Mouse (Mus musculus) kidney, adult 8-10 months (tissue): Measurements from ENCODE around the gene Bglap.
"Not testable (repeated sequence)": the region's sequence is repeated elsewhere in the genome, so short reads cannot be mapped to it uniquely, and the experiment has no call there.

Source experiments
- DNase-seq, 2 experiments: peaks; one replicate each; pipeline ENCODE4 v3.0.0; 2022

Gene Bglap

GRCm38 (mm10) chr3:88393776-88394375 is 9.6 kb upstream of the Bglap start:
- no peak for DNase-seq

GRCm38 (mm10) chr3:88382383-88382782 is 1.9 kb downstream of the Bglap start:
- not testable (repeated sequence) for DNase-seq

GRCm38 (mm10) chr3:88381389-88382315 is 2.6 kb downstream of the Bglap start:
- not testable (repeated sequence) for DNase-seq

GRCm38 (mm10) chr3:88378599-88378998 is 5.7 kb downstream of the Bglap start, which contains the start of gene Bglap2:
TSS of gene Bglap2 (minus strand) at chr3:88378699.
- DNase-seq = not testable (repeated sequence)

- not testable (repeated sequence) for DNase-seq
Measured at GRCm38 (mm10) chr3:88376644-88377043, 7.6 kb downstream of the Bglap start.

GRCm38 (mm10) chr3:88375750-88376626 is 8.3 kb downstream of the Bglap start:
- peak in 1 of 2 experiments; percentile 23 for DNase-seq

GRCm38 (mm10) chr3:88372643-88373042 is 11.6 kb downstream of the Bglap start, which contains the start of gene Bglap3:
TSS of gene Bglap3 (minus strand) at chr3:88372743.
- not testable (repeated sequence) for DNase-seq

DNA sequence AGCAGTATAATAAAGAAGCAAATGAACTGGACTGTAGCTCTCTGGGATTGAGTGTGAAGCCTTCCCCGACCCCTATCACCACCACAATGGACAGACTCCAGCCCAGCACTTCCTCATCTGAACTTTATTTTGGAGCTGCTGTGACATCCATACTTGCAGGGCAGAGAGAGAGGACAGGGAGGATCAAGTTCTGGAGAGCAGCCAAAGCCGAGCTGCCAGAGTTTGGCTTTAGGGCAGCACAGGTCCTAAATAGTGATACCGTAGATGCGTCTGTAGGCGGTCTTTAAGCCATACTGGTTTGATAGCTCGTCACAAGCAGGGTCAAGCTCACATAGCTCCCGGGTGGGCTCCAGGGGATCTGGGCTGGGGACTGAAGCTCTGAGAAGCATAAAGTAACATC is 15.8 kb downstream of the Bglap start:
- DNase-seq = not testable (repeated sequence)

DNA sequence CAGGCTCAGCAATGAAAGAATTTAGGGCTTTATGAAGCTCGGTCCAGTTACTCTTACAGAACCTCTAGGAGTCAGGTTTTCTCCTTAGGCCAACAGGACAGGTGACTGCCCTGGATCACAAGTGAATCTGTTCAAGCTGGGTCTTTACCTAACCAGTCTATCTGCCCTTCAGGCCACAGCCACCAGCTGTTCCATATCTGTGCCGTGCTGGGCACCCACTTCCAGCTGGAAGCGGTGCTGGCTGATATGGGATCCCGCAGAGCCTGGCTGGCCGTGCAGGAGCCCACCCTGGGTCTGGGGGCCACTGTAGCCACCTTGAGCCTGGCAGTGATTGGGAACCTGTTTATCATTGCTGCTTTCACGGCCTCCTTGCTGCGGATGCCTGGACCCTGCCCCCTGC is 16.7 kb downstream of the Bglap start:
- not testable (repeated sequence) for DNase-seq

DNA sequence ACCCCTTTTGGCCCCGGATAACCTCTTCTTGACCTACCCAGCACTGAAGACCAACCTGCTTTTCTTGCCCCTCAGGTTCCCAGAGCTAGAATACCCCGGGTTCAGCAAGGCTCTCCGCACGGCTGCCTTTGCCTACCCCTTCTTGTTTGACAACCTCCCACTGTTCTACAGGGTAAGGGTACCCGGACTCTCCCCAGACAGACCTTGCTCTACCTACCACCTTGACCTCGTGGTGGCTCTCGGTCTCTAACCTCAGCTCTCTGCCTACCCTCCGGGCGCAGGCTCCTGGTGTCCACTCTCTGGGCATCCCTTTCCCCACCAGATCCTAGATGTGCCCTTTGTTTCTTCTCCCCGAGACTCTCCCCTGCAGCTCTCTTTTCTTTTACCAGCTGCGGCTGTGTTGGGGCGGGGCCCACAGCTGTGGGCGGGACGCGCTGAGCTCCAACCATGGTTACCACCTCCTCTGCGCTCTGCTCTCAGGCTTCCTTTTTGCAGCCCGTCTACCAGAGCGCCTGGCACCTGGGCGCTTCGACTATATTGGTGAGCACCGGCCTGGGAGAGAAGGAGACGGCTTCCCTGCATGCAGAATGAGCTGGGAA is 17.3 kb downstream of the Bglap start:
- peak in 1 of 2 experiments; percentile 30 for DNase-seq

GRCm38 (mm10) chr3:88365705-88366361 is 18.4 kb downstream of the Bglap start:
- no peak for DNase-seq

DNA sequence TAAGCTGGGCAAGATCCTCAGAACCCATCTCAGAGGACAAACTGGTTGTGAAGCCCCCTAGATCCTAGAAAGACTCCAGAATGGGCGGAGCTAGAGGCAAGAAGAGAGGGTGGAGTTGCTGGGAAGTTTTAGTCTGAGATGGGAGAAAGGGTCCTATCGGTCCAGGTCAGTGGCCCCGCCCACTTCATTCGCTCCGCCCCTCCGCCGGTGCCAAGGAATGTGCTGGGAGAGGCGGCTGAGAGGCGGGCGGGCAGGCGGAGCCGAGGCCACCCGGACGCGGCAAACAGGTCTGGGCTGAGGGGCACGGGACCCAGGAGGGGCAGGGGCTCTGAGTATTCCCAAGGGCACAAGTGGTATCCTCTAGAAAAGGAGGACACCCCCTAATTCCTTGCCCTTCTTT is 19.9 kb downstream of the Bglap start, which contains the start of gene Paqr6:
Gene Paqr6, plus strand, starts transcription at position 248 of the 400 bp plus-strand sequence.
- DNase-seq = peak; percentile 70 to 73

GRCm38 (mm10) chr3:88363700-88364099 is 20.6 kb downstream of the Bglap start:
- no peak for DNase-seq

DNA sequence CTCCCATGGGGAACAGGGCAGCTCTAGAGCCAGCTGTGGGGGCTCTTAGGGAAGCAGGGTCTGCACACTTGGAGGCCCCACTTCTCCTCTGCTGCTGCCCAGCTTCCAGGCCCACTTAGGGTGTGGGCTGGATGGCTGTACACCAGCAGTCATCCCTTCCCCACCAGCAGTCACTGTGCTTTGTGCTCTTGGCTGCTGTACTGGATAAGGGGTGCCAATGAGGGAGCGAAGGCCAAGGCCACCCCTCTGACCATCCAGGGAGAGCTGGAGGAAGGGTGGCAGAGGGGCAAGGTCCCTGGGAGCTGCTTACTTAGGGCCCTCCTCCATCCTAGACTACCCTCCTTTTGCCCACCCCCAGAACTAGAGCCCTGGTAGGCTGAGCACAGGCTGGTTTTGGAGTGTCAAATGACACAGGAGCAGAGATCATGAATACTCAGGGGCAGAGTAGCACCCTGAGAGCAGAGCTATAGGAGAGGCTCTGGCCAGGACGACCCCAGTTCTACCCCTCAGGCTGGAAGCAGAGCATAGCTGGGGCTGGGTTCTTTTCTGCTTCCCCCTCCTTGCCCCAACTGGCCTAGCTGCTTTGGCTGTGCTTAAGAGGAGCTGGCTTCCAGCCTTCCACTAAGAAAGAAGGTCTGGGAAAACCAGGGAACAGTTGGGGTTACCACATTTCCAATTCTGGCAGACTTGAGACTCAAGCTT is 22.5 kb downstream of the Bglap start:
- no peak for DNase-seq

DNA sequence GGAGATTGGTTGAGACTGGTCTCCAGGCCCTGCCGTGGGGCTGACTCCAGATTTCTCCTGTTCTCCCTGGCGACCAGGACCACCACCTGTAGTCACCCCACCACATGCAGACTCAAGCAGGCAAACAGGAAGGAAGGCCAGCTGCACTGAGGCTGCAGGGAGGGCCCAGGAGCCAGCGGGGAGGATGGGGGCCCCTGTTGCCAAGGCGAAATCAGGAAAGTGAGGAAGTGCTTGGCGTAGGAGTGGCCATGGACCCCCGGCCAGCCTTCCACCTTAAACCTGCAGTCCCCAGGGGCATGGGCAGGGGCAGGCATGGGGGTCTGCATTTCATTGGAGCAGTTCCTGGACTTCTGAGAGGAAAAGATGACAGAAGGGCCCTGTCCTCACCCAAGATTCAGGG is 23.2 kb downstream of the Bglap start:
- no peak for DNase-seq

GRCm38 (mm10) chr3:88359989-88360388 is 24.3 kb downstream of the Bglap start:
- no peak for DNase-seq

GRCm38 (mm10) chr3:88359584-88359983 is 24.7 kb downstream of the Bglap start:
- no peak for DNase-seq

DNA sequence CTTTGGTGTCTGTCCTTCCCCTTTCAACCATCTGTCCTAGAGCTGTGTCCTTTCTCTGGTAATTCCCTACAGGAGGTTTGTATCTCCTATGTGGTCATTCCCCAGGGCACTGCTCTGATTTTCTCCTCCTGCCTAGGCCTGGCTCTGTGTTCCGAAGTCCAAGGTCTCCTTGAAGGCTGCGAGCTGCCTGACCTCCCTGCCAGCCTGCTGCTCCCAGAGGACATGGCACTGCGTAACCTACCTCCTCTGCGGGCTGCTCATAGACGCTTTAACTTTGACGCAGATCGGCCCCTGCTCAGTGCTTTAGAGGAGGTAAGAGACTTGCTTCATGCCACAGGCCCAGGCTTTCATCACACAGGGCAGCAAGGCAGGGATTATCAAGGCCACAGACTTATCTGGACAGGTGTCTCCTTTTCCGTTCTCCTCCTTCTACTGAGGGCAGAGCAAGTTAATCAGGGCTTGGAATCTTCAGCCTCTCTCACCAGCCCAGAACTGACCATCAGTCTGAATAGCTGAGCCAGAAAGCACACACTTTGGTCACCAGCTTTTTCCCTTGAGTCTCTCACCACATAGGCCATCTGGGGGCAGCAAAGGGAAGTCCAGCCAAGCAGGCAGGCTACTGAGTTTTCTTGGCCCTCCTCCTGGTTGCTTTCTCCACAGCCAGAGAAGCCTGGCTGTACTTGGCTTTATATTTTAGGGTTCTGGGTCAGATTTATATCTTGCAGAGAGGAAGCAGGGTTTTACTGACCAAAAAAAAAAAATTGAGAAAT is 29.7 kb downstream of the Bglap start:
- DNase-seq = peak; percentile 43 to 47

DNA sequence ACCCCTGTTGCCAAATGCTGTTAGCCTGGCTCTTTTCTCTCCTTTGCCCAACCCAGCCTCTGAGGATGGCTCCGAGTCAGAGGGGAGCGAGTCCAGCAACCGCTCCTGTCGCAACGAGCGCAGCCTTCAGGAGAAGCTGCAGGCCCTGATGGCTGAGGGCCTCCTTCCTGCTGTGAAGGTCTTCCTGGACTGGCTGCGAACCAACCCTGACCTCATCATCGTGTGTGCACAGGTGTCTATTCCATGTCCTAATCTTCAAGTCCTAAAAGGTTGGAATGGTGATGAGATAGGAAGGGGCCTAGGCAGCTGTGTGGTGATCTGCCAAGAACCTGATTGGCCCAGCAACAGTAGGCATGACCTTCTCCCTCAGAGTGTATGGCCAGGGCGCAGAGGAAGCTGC is 31.4 kb downstream of the Bglap start:
- DNase-seq = no peak

- DNase-seq = no peak
Measured at GRCm38 (mm10) chr3:88350732-88351131, 33.5 kb downstream of the Bglap start.
